Mouse (Mus musculus) lung, adult 18-20 months (tissue): ENCODE data around the gene Msl1.
"Not testable (repeated sequence)": the region's sequence is repeated elsewhere in the genome, so short reads cannot be mapped to it uniquely, and the experiment has no call there.

ENCODE experiments used
- DNase-seq, 2 experiments: peaks; one replicate each; pipeline ENCODE4 v3.0.0; 2022; ENCODE audit warnings: mixed read lengths in 2 of 2

The Msl1 gene

GRCm38 (mm10) chr11:98797306-98797705 lies 2.0 kb downstream of the Msl1 start:
- DNase-seq: peak in 1 of 2 experiments; percentile 26

- no peak for DNase-seq
Observed at GRCm38 (mm10) chr11:98797909-98798308, 2.6 kb downstream of the Msl1 start.

GRCm38 (mm10) chr11:98804605-98805004 lies 9.3 kb downstream of the Msl1 start, which contains the start of gene Casc3:
Gene Casc3, plus strand, starts transcription at chr11:98804905.
- no peak for DNase-seq

DNA sequence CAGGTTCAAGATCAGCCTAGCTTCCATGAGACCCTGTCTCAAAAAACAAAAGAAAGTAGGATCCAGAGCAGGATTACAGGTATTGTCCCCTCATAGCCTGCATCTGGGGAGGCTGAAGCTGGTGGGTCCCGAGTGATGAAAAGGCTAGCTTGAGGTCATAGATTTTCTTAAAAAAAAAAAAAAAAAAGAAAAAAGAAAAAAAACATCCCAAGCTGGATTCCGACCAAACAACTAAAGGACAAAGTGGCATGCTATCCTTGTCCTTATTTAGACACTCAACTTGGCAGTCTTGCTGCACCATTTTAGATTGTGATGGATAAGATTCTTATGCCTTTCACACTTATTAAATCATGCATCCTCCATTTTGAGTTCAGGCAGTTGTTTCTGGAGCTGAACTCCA lies 13.1 kb downstream of the Msl1 start:
- DNase-seq: no peak

GRCm38 (mm10) chr11:98809457-98810290 lies 14.4 kb downstream of the Msl1 start:
- DNase-seq: peak; percentile 99

DNA sequence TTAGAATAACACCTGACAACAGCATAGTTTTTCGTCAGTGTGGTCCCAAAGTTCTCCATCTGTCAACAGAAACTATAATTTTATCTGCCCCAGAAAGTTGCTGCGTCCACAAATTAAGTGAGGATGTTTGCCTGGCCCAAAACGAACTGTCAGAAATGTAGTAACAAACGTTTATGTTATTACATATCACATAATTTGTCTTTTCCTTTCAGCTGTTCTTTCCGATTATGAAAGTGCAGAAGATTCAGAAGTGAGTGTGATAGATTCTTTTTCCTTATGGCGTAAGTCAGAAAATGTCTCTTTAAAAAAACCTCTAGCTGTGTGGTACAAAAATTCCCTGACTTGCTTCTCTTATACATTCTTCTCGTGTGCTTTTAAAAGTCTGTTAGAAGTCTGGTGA lies 15.4 kb downstream of the Msl1 start:
- no peak for DNase-seq

DNA sequence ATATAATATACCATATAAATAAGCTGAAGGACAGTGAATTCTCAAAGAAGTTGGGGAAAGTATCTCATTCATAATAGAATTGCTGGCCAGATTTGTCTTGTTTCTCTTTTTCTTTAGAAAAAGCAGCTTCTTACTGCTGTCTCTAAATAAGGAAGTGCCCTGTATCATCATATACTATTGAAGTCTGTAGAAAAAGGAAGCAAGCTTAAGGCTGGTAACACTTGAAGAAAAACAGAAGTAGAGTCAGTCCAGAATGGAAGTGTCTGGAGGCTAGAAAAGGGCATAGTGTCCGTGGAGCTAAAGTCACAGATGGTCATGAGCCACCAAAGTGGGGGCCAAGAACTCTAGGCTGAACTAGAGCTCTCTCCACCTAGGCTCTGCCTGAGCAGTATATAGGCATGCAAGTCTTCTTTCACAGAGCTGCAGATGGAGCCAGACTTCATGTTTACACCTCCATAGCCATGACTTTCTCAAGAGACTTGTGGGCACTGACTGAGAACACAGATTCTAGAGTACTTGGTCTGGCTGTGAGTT lies 21.5 kb downstream of the Msl1 start:
- DNase-seq: no peak

DNA sequence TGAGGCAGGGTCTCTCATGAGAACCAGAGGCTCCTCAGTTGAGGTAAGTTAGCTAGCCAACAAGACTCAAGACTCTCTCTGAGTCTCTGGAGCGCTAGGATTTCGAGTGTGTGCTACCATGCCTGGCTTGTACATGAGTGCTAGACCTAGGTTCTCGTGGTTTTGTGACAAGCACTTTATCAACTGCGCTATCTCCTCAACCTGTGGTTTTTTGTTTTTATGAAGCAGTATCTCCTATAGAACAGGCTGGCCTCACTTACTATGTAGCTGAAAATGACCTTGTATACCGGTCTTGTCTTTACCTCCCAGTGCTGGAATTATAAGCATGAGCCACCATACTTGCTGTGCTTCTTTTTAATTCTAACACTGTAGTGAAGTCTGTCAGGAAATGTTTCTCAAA lies 25.7 kb downstream of the Msl1 start:
- no peak for DNase-seq

DNA sequence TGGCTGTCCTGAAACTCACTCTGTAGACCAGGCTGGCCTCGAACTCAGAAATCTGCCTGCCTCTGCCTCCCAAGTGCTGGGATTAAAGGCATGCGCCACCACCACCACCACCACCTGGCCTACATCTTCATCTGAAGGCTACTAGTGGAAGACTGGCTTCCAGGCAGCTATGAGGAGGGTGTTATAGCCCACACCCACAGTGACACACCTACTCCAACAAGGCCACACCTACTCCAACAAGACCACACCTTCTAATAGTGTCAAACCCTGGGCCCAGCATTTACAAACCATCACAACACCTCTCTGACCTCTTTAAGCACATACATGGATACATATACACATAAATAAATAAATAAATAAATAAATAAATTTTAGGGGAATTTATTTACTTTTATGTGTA lies 30.8 kb downstream of the Msl1 start:
- not testable (repeated sequence) for DNase-seq

DNA sequence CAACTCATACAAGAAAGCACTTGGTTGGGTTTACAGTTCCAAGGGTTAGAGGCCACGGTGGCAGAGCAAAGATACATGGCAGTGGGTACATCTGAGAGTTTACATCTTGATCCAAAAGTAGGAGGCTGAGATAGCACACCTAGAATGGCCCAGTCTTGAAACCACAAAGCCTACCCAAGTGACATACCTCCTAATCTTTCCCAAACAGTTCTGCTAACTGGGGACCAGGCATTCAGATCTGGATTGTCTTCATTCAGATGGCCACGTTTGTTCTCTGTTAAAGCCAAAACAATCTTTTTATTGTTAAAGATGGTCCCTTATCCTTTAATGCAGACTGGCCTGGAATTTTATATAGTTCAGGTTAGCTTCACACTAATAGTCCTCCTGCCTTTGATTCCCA lies 32.6 kb downstream of the Msl1 start:
- DNase-seq: no peak

- DNase-seq: peak in 1 of 2 experiments; percentile 28
Observed at GRCm38 (mm10) chr11:98829091-98829775, 33.9 kb downstream of the Msl1 start.

DNA sequence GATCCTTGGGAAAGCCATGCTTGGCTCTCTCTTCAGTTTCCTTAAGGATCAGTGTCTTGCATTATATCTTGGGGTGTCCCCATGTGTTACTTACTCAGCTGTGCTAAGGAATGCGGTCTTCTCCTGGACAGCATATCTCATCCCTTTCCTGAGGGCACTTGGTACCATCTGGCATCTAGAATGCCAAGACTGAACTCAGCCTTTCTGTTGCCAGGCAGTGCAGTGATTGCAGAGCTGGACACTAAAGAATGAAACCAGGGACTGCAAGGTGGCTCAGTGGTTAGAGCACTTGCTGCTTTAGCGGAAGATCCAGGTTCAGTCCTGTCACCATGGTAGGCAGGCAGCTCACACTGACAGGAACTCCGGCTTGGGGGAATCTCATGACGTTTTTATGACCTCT lies 34.6 kb downstream of the Msl1 start:
- no peak for DNase-seq

DNA sequence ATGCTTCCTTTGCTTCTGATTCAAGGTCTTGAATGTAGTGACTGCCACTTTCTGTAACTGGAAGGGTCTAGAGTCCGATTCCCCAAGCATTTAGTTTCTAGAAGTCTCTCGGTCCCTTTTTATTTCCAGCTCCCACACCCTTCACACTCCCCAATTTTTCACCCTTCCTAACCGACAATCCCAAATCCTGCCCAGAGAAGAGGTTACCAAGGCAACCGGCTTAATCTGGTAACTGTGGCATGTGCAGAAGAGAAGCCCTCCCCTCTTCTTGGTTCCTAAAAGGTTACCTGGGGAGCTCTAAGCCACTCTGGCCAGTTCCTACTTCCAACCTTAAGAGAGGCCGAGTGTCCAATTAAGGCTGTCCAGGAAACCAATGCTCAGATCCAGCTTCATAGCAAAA lies 40.0 kb downstream of the Msl1 start:
- DNase-seq: no peak

DNA sequence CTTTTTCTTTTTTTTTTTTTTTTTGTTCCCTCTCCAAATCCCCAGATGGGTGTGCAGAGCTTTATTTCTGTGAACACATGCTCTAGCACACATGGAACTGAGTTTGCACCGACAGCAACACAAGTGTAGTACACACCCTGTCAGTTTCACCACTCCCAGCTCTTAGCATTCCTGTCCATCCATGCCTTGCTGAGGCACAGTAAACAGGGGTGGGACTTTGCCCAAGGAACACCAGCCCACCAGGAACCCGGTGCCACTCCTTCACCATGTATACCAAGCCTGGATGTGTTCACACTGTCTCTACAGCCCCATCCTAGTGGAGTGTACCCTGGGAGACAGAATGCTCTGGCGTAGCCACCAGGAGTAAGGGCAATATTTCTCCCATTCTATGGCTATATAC lies 40.4 kb downstream of the Msl1 start:
- peak; percentile 30 to 47 for DNase-seq

DNA sequence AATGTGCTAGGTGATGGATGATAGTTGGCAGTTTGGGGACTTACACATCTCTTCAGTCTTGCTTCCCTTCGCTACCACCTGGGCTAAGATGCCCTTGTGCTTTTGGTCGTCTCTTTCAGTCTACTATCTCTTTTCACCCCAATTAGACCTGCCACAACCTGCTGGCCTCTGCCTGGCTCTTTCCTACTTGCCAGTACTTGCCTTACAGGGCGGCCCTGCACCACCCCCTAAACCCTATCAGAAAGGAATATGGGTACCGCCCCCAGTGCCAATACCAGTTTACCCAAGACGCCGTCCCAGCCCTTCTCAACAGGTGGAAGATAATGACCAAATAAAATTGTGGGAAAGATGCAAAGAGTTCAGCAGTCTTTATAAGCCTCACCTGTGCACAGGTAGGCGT lies 40.8 kb downstream of the Msl1 start:
- no peak for DNase-seq

DNA sequence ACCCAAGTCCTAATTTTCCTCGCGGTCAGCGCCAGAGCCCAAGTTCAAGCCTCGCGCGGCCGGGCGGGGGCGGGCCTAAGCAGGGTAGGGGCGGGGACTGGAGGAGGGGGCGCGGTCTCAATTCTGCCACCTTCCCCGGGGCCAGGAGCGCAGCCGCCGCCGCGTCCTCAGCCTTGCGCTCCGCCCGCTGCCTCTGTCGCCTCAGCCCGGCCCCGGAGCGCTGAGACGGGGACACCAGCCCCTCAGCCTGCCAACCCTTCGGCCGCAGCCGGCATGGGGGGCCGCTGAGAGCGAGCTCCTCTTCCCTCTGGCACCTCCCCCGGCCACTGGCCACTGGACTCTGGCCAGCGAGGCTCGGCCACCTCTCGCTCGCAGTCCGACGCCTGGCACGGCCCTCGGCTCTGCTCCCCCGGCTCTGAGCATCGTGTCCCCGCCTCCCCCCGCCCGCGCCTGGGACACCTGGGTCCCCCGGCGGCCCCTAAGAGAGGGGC lies 41.4 kb downstream of the Msl1 start, which contains the start of gene Rapgefl1:
TSS of gene Rapgefl1 (plus strand) at position 135 of the 491 bp plus-strand sequence.
- peak; percentile 77 to 83 for DNase-seq

DNA sequence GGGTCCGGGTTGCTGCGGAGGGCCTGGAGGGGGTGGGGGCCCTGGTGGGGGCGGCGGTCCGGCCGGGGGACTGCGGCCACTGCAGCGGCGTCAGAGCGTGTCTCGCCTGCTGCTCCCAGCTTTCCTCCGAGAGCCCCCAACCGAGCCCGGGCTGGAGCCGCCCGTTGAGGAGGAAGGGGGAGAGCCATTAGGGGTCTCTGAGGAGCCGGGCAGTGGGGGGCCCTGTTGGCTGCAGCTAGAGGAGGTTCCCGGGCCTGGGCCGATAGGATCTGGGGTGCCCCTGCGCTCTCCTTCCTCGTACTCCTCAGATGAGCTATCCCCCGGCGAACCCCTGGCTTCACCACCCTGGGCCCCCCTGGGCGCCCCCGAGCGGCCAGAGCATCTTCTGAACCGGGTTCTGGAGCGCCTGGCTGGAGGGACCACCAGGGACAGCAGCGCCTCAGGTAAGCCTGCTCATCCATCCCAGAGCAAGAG lies 42.0 kb downstream of the Msl1 start:
- DNase-seq: no peak

DNA sequence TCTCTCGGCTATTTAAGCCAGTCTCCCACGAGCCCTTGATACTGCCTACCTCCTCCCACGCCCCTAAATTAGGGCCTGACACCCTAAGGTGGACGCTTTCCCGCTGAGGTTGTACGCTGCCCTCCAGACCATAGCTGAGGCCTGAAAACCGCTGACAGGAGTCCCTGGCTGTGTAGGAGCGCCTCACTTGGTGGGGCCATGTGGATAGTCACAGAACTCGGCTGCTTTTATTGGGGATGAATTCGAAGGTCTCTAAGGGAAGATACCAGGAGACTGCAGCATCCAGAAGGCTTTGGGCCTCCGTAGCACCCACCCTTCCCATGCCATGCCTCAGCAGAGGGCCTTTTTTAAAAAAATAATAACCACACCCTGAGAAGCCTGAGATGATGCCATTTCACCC lies 42.6 kb downstream of the Msl1 start:
- no peak for DNase-seq

GRCm38 (mm10) chr11:98838512-98838911 lies 43.2 kb downstream of the Msl1 start:
- DNase-seq: no peak

- DNase-seq: peak; percentile 56 to 67
Observed at GRCm38 (mm10) chr11:98839402-98839801, 44.1 kb downstream of the Msl1 start.

GRCm38 (mm10) chr11:98839897-98840296 lies 44.6 kb downstream of the Msl1 start:
- DNase-seq: no peak

- no peak for DNase-seq
Observed at GRCm38 (mm10) chr11:98846016-98846415, 50.7 kb downstream of the Msl1 start.

- DNase-seq: no peak
Observed at GRCm38 (mm10) chr11:98846865-98847604, 51.7 kb downstream of the Msl1 start.
